Mouse (Mus musculus) T-helper 1 cell (primary cell): ENCODE results near the gene BC034090.

Source experiments
- in situ Hi-C: fragments of 300-600 bp; cut with MboI, MseI; formaldehyde crosslinking; loops from one replicate; pipeline ENCODE4 v1.15.1; 2025; ENCODE audit warnings: high pct_unique_total_duplicates

BC034090 gene

GRCm38 (mm10) chr1:155243797-155244770 lies at the start of gene BC034090:
Gene BC034090 (minus strand): TSS chr1:155244444.
- in situ Hi-C loops: no loop called here

GRCm38 (mm10) chr1:155293446-155293845 lies 49.2 kb upstream of the BC034090 start:
- in situ Hi-C loops: no loop called here

GRCm38 (mm10) chr1:155289411-155289810 lies 45.2 kb upstream of the BC034090 start:
- in situ Hi-C loops: loop anchor here (5.0 kb wide), 1 partner anchor 243 kb away; no protein-coding TSS in a partner anchor

- in situ Hi-C loops: loop anchor here (5.0 kb wide), 1 partner anchor 244 kb away; no protein-coding TSS in a partner anchor
Measured at GRCm38 (mm10) chr1:155288033-155288432, 43.8 kb upstream of the BC034090 start.

- in situ Hi-C loops: loop anchor here (5.0 kb wide), 1 partner anchor 262 kb away; no protein-coding TSS in a partner anchor
Measured at GRCm38 (mm10) chr1:155283808-155284207, 39.6 kb upstream of the BC034090 start.

GRCm38 (mm10) chr1:155281003-155281793 lies 37.0 kb upstream of the BC034090 start:
- in situ Hi-C loops: loop anchor here (5.0 kb wide), 1 partner anchor 259 kb away; no protein-coding TSS in a partner anchor

- in situ Hi-C loops: loop anchor here (5.0 kb wide), 1 partner anchor 258 kb away; no protein-coding TSS in a partner anchor
Measured at GRCm38 (mm10) chr1:155280306-155280705, 36.1 kb upstream of the BC034090 start.

- in situ Hi-C loops: no loop called here
Measured at GRCm38 (mm10) chr1:155276381-155277033, 32.3 kb upstream of the BC034090 start.

GRCm38 (mm10) chr1:155275793-155276192 lies 31.5 kb upstream of the BC034090 start:
- in situ Hi-C loops: no loop called here

- in situ Hi-C loops: no loop called here
Measured at GRCm38 (mm10) chr1:155274976-155275375, 30.7 kb upstream of the BC034090 start.

- in situ Hi-C loops: no loop called here
Measured at GRCm38 (mm10) chr1:155272953-155273352, 28.7 kb upstream of the BC034090 start.

GRCm38 (mm10) chr1:155262496-155262895 lies 18.3 kb upstream of the BC034090 start:
- in situ Hi-C loops: loop anchor here (10.0 kb wide), 1 partner anchor 1118 kb away; no protein-coding TSS in a partner anchor

- in situ Hi-C loops: no loop called here
Measured at GRCm38 (mm10) chr1:155254309-155254708, 10.1 kb upstream of the BC034090 start.

GRCm38 (mm10) chr1:155253126-155253525 lies 8.9 kb upstream of the BC034090 start:
- in situ Hi-C loops: no loop called here

- in situ Hi-C loops: no loop called here
Measured at GRCm38 (mm10) chr1:155252631-155253121, 8.4 kb upstream of the BC034090 start.

GRCm38 (mm10) chr1:155251596-155251995 lies 7.4 kb upstream of the BC034090 start:
- in situ Hi-C loops: no loop called here

GRCm38 (mm10) chr1:155250531-155251135 lies 6.4 kb upstream of the BC034090 start:
- in situ Hi-C loops: no loop called here

- in situ Hi-C loops: no loop called here
Measured at GRCm38 (mm10) chr1:155249896-155250295, 5.7 kb upstream of the BC034090 start.

- in situ Hi-C loops: no loop called here
Measured at GRCm38 (mm10) chr1:155248041-155248440, 3.8 kb upstream of the BC034090 start.

GRCm38 (mm10) chr1:155247441-155247840 lies 3.2 kb upstream of the BC034090 start:
- in situ Hi-C loops: no loop called here

GRCm38 (mm10) chr1:155245516-155245915 lies 1.3 kb upstream of the BC034090 start:
- in situ Hi-C loops: no loop called here
